Mouse (Mus musculus) limb, embryonic 15.5 days (tissue): ENCODE results near the gene Nrg3. TPM values are rescaled to one million over a fixed set of nuclear protein-coding genes. Genes with fewer than 3 reads are reported as not detected.

Experiments
- ATAC-seq: fragments of 200-750 bp; cut with Nextera tagmentation; 2 replicates; pipeline ENCODE4 v1.8.0; 2017; ENCODE audit warnings: low read depth, moderate TSS enrichment; ENCODE audit not compliant: insufficient number of reproducible peaks, low FRiP score, low TSS enrichment
- H3K27ac ChIP-seq: fragments of 300-500 bp; sonication (generic); 2 replicates; pipeline ENCODE4 v1.5.1; 2015; ENCODE audit warnings: moderate library complexity, mild to moderate bottlenecking, inconsistent platforms
- H3K27me3 ChIP-seq: fragments of 300-500 bp; sonication (generic); 2 replicates; pipeline ENCODE4 v1.6.1; 2015; ENCODE audit warnings: inconsistent platforms
- H3K36me3 ChIP-seq: fragments of 300-500 bp; sonication (generic); 2 replicates; pipeline ENCODE4 v1.6.1; 2015; ENCODE audit warnings: inconsistent platforms
- H3K4me1 ChIP-seq: fragments of 300-500 bp; sonication (generic); 2 replicates; pipeline ENCODE4 v1.6.1; 2015; ENCODE audit warnings: inconsistent platforms
- H3K4me2 ChIP-seq: fragments of 300-500 bp; sonication (generic); 2 replicates; pipeline ENCODE4 v1.6.1; 2015; ENCODE audit warnings: mild to moderate bottlenecking, inconsistent platforms
- H3K4me3 ChIP-seq: fragments of 300-500 bp; sonication (generic); 2 replicates; pipeline ENCODE4 v1.5.1; 2015; ENCODE audit warnings: mild to moderate bottlenecking, inconsistent platforms
- H3K9ac ChIP-seq: fragments of 300-500 bp; sonication (generic); 2 replicates; pipeline ENCODE4 v1.6.1; 2015; ENCODE audit warnings: inconsistent platforms
- H3K9me3 ChIP-seq: fragments of 300-500 bp; sonication (generic); 2 replicates; pipeline ENCODE4 v1.6.1; 2016; ENCODE audit warnings: inconsistent platforms
- WGBS: fragments of 180-500 bp; shearing (Covaris S2); methylation state at CpG from one replicate; pipeline ENCODE4 v1.1.7; 2015; 5-methylcytosine and 5-hydroxymethylcytosine counted together
- microRNA-seq: library from miRNA; unstranded; fragments of <30 nt; microRNA quantifications from one replicate; pipeline ENCODE4, GENCODE M21; 2016
- polyA plus RNA-seq: library from polyadenylated mRNA; unstranded; fragments of >200 nt; fragmentation: Nextera tagmentation; extraction: Ambion mirVana; gene quantifications from 2 replicates; pipeline ENCODE4 v1.2.1, GENCODE M21; 2015

Nrg3 gene
- polyA plus RNA-seq, 1 experiment from 2014 or later: 0.05 TPM

- H3K36me3 ChIP-seq: no peaks in the 10 kb centered on the region
- no peak for ATAC-seq
- no peaks in the 10 kb centered on the region for H3K9me3 ChIP-seq
- no peak overlapping the region for H3K9ac ChIP-seq
- 94% methylated on average over 1 of the region's 1 CpGs for WGBS
- no peaks in the 10 kb centered on the region for H3K27me3 ChIP-seq
- no peak overlapping the region for H3K4me3 ChIP-seq
- H3K4me1 ChIP-seq: no peaks in the 10 kb centered on the region
- H3K4me2 ChIP-seq: no peak overlapping the region
- H3K27ac ChIP-seq: no peak overlapping the region
Observed at GRCm38 (mm10) chr14:38320619-38321340, 1152.1 kb downstream of the Nrg3 start.

Small RNA genes within 50 kb of the gene (microRNA-seq; reads per million reads assigned to microRNA genes)
- not detected for gene Gm27332
